Mouse (Mus musculus) c-Kit-positive CD71-negative TER-119-negative erythroid progenitor cells, embryonic 14.5 days (primary cell): ENCODE data around the gene Dennd1b.

Experiments used
- DNase-seq: peaks from one replicate; pipeline ENCODE4 v3.0.0-alpha.2; 2013; ENCODE audit warnings: low read depth

Dennd1b gene

DNA sequence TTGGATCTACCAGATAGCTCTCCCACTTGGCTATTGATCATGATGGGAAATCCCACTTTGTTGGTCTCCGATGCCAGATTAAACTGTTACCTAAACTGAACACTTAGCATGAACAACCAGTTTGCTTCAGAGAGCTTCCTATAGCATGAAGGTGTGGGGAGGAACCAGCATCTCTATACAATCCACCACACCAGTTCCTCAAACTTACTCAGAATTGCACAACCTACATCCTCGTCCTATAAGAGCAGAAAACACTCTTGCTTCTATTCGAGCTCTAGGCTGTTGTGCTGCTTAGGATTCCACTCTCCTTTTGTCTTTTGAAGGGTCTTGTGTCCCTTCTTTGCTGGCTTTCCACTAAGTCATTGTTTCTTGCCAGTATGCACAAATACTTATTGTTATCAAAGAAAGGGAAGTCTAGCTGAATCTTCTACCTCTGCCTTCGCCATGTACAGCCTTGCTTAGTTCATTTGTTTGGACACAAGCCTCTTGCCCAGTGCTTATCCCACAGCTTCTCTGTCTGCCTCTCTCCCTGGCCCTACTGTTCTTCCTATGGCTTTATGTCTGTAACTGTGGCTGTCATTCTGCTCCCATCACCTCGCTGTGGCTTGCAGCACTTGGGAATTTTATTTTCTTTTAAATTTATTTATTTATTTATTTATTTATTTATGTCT lies 52.0 kb downstream of the Dennd1b start:
- peak; percentile 13 for DNase-seq

- DNase-seq: no peak
These were observed 58.1 kb downstream of the Dennd1b start for GRCm38 (mm10) chr1:139021298-139021697.

GRCm38 (mm10) chr1:139025882-139026645 lies 62.8 kb downstream of the Dennd1b start:
- DNase-seq: no peak

DNA sequence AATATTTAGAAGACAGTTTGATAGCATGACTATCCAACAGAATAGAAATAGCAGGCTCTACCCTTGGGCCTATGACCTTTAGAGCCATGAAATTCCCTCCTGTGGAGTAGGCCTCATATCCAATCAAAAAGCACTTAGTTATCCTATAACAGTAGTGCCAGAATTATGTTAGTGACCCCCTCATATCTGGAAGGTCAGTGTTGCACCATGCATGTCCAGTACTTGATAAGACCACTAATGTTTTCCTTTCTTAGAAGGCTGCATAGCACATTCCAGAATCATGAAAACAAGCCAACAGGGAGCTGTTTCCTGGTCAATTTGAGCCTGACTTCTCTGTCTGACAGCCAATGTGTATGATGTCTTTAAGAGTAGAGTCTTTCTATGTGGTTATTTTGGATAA lies 66.3 kb downstream of the Dennd1b start:
- DNase-seq: no peak

DNA sequence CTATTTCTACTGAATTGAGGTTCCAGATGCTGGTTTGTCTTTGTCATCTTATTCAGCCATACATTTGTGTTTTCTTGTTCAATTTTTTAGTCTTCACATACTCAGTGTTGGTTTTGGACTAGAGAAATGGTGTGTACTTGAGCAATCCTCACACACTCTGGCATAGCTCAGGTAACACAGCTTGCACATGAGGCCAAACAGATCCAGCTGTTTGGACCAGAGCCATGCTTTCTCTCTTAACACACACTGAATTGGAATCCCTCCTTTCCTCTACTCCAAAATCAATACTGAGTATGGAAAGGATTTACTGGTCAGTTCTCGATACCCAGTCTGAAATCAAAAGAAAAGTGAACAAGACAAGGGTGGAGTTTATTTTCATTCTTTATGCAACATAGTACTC lies 69.2 kb downstream of the Dennd1b start:
- DNase-seq: no peak

GRCm38 (mm10) chr1:139035141-139035540 lies 71.9 kb downstream of the Dennd1b start:
- DNase-seq: no peak

- no peak for DNase-seq
These were observed 73.1 kb downstream of the Dennd1b start for GRCm38 (mm10) chr1:139036302-139036701.

DNA sequence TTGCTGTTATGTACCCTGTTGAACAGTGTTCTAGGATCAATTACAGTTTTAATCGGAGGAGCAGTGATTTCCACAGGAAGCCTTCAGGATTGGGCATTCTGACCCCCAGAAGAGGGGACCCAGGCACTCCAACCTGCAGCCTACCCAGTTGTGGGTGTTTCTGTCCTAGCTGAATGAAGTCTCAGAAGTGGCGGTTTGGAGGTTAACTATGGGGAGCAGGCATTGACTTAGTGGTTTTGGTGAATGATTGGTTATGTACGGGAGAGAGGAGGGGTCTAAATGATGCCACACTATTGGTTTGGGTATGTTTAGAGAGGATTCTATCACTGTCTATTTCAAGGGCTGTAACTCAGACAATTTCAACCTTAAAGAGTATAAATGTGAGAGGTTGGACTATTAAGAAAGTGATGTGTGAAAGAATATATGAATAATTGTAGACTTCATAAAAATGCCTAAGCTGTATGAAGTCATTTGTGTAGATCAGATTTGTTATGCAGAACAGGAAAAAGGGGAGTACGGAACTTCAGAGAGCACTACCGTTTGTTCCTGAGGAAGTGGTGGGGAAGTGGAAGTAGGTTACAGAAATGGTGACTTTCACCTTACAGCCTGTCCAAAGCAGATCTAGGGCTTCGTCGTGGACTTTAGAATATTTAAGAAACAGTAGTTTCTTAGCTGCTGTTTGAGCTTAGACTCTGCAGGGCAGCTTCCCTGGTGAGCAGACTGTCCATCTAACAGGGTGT lies 73.7 kb downstream of the Dennd1b start:
- no peak for DNase-seq

DNA sequence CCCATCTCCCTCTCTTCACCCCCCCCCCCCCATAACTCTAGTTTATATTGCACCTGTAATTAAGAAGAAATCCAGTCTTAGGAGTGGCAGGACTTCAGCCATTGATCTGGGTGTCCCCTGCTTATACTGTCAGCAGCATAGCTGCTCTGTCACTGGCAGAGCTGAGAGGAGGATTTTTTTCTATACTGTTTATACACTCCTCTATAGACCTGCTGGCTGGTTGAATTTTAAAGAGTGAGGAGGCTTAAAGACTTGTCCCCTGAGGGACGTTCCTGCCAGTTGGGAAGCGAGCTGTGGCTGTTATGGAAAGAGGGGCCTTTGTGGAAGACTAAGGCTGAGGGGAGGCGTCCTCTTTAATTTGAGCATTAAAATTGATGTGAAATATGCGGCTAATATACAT lies 74.8 kb downstream of the Dennd1b start:
- DNase-seq: no peak

GRCm38 (mm10) chr1:139038620-139039019 lies 75.4 kb downstream of the Dennd1b start:
- DNase-seq: no peak

DNA sequence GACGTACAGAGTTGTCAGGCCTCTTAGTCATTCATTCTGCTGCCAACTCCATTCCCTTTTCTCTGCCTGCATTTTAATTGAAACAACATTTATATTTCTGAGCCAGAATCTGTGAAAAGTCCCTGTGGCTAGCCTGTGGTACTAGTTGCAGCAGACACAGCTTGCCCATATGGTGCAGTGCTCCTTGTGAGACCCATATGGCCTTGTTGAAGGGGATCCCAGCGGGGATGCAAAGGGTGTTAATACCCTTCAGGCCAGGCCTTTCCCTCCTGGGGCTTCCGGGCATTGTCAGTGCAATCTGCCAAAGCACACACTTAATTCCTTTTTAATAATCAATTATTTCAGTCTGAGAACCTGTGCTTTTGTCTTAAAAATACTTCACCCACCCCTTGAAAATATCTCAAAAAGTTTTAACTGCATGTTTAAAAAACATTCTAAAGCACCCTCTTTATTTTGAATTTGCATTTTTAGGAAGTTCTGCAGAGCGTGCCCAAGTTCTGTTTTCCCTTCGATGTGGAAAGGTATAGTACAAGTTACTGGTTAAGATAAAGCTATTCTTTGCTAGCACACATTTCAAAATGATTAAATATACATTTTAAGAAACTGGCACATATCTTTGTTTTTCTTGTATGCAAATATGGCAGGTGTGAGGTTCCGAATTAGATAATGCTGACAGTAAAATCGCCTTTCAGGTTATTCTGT lies 76.4 kb downstream of the Dennd1b start:
- no peak for DNase-seq

DNA sequence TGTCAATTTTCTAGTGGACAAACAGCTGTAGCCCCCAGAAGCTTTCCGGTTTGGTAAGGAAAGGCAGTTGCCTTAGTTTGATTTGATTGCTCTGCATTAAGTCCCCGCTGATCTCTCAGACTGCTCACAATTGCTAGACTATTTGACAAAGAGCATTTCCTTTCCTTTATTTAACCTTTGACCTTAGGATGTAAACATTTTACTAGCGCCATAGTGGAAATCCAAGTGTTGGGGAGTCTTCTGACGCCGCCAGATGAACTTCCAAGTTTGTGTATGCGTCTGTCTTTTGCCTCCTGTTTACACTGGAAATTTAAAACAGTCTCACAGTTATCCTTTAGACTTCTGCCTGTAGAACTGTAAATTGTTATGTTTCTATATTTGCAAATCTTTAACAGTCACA lies 85.8 kb downstream of the Dennd1b start:
- DNase-seq: no peak

DNA sequence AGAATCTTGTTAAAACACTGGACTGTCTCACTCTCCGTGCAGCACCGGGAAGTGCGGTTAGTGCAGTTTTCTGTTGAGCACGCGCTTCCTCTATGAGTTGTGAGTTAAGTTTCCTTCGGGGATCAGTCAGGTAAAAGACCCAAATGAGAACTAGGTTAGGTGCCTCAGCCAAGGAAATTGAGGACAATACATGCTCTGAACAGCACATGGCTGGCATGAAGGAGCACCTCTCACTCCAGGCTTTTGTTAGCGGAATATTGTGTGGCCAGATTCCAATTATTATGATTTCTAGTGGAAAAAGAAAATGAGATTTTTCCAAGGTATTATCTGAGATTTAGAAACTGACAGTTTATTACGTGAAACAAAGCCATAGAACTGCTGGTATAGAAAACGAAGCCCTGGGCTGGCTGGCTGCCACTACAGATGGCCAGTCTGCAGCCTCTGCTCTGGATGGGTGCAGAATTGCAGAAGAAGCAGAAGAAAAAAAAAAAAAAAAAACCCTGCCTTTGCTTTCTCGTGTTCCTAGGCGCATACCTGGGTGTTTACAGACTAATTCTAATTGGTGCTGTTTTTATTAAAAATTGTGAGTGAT lies 86.7 kb downstream of the Dennd1b start:
- no peak for DNase-seq

GRCm38 (mm10) chr1:139053003-139053402 lies 89.8 kb downstream of the Dennd1b start:
- DNase-seq: no peak

- no peak for DNase-seq
These were observed 97.1 kb downstream of the Dennd1b start for GRCm38 (mm10) chr1:139060301-139060700.

GRCm38 (mm10) chr1:139064711-139065110 lies 101.5 kb downstream of the Dennd1b start:
- no peak for DNase-seq

DNA sequence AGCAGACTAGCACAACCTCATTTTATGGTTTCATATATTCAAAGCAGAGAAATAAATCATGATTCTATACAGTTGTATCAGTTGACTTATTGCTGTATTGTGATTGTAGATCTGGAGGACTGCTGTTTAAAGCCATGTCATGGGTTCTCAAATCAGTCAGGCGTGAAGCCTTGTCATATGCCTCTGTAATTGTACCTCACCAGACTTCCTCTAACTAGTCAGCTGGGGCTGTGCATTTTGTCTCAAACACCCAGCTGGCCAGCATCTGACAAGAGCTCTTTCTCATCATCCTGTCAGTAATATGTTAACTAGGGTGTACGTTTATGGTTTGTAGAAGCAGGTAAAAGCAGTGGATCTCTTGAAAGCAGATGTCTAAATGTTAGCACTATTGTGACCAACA lies 104.0 kb downstream of the Dennd1b start:
- DNase-seq: no peak

DNA sequence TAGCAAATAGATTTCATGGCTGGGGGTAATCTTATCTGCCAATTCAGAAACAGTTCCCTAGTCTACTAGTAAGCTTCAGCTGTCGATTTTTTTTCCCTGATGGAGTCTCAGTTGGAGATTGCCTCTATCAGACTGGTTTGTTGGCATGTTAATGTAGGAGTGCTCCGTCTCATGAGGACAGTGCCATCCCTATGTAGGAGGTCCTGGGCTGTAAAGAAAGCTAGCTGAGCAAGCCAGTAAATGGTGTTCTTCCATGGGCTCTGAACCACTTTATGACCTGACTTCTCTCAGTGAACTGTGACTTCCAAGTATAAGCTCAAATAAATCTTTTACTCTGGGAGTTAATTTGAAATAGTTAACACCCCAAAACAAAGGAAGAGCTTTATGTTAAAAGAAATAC lies 107.8 kb downstream of the Dennd1b start:
- no peak for DNase-seq

DNA sequence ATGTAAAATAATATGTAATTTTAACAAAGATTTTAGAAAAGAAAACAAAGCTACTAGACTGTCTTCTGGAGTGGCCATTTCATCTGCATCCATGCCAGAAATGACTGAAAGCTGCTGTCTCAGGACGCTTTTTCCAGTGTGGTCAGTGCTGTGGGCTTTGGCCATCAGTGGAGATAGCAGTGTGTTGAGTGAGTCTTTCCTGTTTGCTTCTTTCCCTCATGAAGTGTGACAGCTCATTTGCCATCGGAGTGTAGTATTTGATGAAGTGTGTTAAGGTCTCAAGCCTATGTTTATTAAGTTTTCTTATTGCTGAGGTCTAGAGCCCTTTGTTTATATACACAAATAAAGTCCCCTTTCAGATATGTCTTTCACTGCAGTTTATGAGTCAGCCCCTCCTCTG lies 112.4 kb downstream of the Dennd1b start:
- no peak for DNase-seq

DNA sequence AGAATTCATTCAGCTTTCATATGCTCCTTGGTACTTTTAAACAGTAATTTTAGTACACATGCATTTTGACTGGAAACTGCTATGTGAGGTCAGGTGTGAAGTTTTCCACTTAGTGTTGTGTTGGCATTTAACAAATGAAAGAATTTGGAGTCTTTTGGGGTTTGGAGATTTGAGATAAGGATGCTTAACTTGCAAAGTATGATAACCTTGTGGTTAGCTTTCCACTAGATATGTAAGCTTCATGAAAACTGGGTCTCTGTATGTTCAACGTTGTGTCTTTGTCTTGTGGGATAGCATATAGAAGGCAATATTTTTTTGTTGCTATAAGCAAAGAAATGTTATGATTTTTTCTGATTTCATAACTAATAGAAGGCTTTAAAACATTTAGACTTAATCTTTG lies 114.8 kb downstream of the Dennd1b start:
- DNase-seq: no peak

GRCm38 (mm10) chr1:139079000-139079399 lies 115.8 kb downstream of the Dennd1b start:
- no peak for DNase-seq

DNA sequence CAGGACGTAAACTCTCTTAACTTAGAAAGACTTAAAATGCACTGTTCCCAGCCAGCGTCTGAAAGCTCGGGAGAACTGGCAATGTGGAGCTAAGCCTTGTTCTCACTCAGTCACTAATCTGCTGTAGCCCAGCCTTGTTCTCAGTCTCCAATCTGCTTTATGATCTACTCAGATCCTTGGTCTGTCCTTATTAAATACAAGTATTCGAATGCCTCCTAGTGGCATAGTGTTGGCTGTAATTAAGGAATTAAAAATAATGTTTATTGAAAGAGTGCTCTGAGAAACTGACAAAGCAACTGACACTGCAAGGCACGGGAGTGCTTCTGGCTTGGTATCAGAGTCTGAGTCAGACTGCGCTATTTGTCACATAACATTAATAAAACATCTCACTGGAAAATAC lies 116.3 kb downstream of the Dennd1b start:
- DNase-seq: no peak
